Comparison of ENCODE assay signal across 20 mouse cellular contexts in genomic region chr1:154819960-154820359, GRCm38 (mm10).
DNase-seq lines count a peak whose midpoint lies in the region; ATAC-seq and TF ChIP-seq lines count a peak whose summit lies in the region.
"Had no signal": no experiment of that assay in that cellular context is flagged by ENCODE, and none has a peak within 500 bp of the region (broad histone marks: within the 10 kb centered on the region; RNA-seq: fewer than 3 reads in every experiment).

No protein-coding gene starts in this region.

- no peak for DNase-seq in spleen, adult 2 months (ENCODE audit: low read depth in 1 of 2, low spot score in 2 of 2)
- DNase-seq in spleen, postnatal 10 days (ENCODE audit: low spot score in 2 of 2), result no peak
- DNase-seq in A20 (ENCODE audit: low read depth, low spot score), result peak; percentile 52
- peak; percentile 51 for DNase-seq in ES-CJ7 (ENCODE audit: low read depth, low spot score)
- DNase-seq in splenic B cell, adult 2 months (ENCODE audit: low read depth, low spot score), result peak; percentile 32
- DNase-seq in hindbrain, postnatal 0 days (ENCODE audit: low spot score), result no peak
- DNase-seq: adrenal gland, adult 2 months; adrenal gland, postnatal 25 days; cerebellum, adult 2 months; cerebellum, postnatal 10 days; embryo, embryonic 11 days; gastrocnemius, postnatal 36 days; heart, adult 11 months; heart, postnatal 36 days had no signal

- H3K4me3 ChIP-seq in spleen, adult 2 months (ENCODE audit: extremely low read depth, insufficient read depth, insufficient read length), result no peak overlapping the region
- H3K4me3 ChIP-seq in hindbrain, postnatal 0 days (ENCODE audit: low read length), result no peak overlapping the region
- H3K4me3 ChIP-seq: embryonic facial prominence, embryonic 15.5 days; erythroblast, embryonic 14.5 days; forebrain, embryonic 10.5 days; forebrain, embryonic 15.5 days; heart, embryonic 13.5 days; hindbrain, embryonic 15.5 days had no signal

- H3K9ac ChIP-seq in hindbrain, postnatal 0 days (replicated peaks; ENCODE audit: low read length), result no peak overlapping the region
- H3K9ac ChIP-seq: embryonic facial prominence, embryonic 15.5 days; forebrain, embryonic 15.5 days; heart, embryonic 13.5 days; hindbrain, embryonic 15.5 days had no signal

- TF ChIP-seq POLR2A in spleen, adult 2 months (IDR thresholded peaks at IDR 0.05; ENCODE audit: low read depth, low read length), result no peak

- ATAC-seq in hindbrain, postnatal 0 days, result no peak
- ATAC-seq: forebrain, embryonic 15.5 days had no signal

- peaks cover 32% of the 10 kb centered on the region for H3K4me1 ChIP-seq in spleen, adult 2 months (ENCODE audit: control insufficient read depth, insufficient read depth, insufficient read length)
- H3K4me1 ChIP-seq in hindbrain, postnatal 0 days (ENCODE audit: insufficient read depth, low read length), result peaks cover 4% of the 10 kb centered on the region; the same call in 1 of the 2 replicates
- H3K4me1 ChIP-seq: embryonic facial prominence, embryonic 15.5 days; heart, embryonic 13.5 days had no signal

- H3K36me3 ChIP-seq in spleen, adult 2 months (ENCODE audit: control insufficient read depth, insufficient read depth, low read length), result no peaks in the 10 kb centered on the region
- no peaks in the 10 kb centered on the region for H3K36me3 ChIP-seq in splenic B cell, adult 2 months (ENCODE audit: control insufficient read depth, insufficient read depth, low read length, poor library complexity, severe bottlenecking)
- no peaks in the 10 kb centered on the region for H3K36me3 ChIP-seq in hindbrain, postnatal 0 days (ENCODE audit: insufficient read depth, low read length)
- H3K36me3 ChIP-seq: embryonic facial prominence, embryonic 15.5 days; forebrain, embryonic 10.5 days; forebrain, embryonic 15.5 days; heart, embryonic 13.5 days; hindbrain, embryonic 15.5 days had no signal

- no peaks in the 10 kb centered on the region for H3K9me3 ChIP-seq in hindbrain, postnatal 0 days (ENCODE audit: low read length)
- H3K9me3 ChIP-seq: forebrain, embryonic 10.5 days; forebrain, embryonic 15.5 days; heart, embryonic 13.5 days; hindbrain, embryonic 15.5 days had no signal

- 94% methylated on average over 2 of the region's 2 CpGs for WGBS in spleen, adult 2 months
- WGBS in hindbrain, postnatal 0 days, result 49% methylated on average over 2 of the region's 2 CpGs

- no peak overlapping the region for H3K4me2 ChIP-seq in hindbrain, postnatal 0 days (ENCODE audit: low read depth, low read length)
- H3K4me2 ChIP-seq: embryonic facial prominence, embryonic 15.5 days; forebrain, embryonic 15.5 days; heart, embryonic 13.5 days; hindbrain, embryonic 15.5 days had no signal

- no peak for TF ChIP-seq CTCF in spleen, adult 2 months (IDR thresholded peaks at IDR 0.05; ENCODE audit: extremely low read depth, insufficient read depth, insufficient read length, insufficient replicate concordance)
- no peak for TF ChIP-seq CTCF in hindbrain, postnatal 0 days (IDR thresholded peaks at IDR 0.05; ENCODE audit: low read depth)

- peak overlapping the region; percentile 54 for H3K27ac ChIP-seq in spleen, adult 2 months (ENCODE audit: insufficient read depth, low read length)
- H3K27ac ChIP-seq in hindbrain, postnatal 0 days, result no peak overlapping the region
- H3K27ac ChIP-seq: embryonic facial prominence, embryonic 15.5 days; forebrain, embryonic 10.5 days; forebrain, embryonic 15.5 days; heart, embryonic 13.5 days; hindbrain, embryonic 15.5 days had no signal

- no peaks in the 10 kb centered on the region for H3K27me3 ChIP-seq in spleen, adult 2 months (ENCODE audit: control insufficient read depth, insufficient read depth, low read length)
- no peaks in the 10 kb centered on the region for H3K27me3 ChIP-seq in splenic B cell, adult 2 months (ENCODE audit: control insufficient read depth, insufficient read depth, low read length, poor library complexity, severe bottlenecking)
- H3K27me3 ChIP-seq in hindbrain, postnatal 0 days (ENCODE audit: insufficient read depth, low read length), result no peaks in the 10 kb centered on the region
- H3K27me3 ChIP-seq: embryonic facial prominence, embryonic 15.5 days; forebrain, embryonic 15.5 days; hindbrain, embryonic 15.5 days had no signal

Comparison
In these comparisons a context has a peak if more than half of its experiments do, and no peak if none do; other contexts are left out.
1. DNase-seq: peak in A20 (single experiment), ES-CJ7 (single experiment) and splenic B cell, adult 2 months (single experiment); none in spleen, adult 2 months (0 of 2), spleen, postnatal 10 days (0 of 2) and hindbrain, postnatal 0 days (single experiment).